Mouse (Mus musculus): ENCODE results near the gene Ankrd52.
A peak's percentile ranks its signal among the peaks of the same experiment; 100 is the strongest.

GRCm38 (mm10) chr10:128408591-128409535 is 31.9 kb downstream of the Ankrd52 start:
- TF ChIP-seq HCFC1 (IDR thresholded peaks at IDR 0.05; ENCODE audit: low read depth, low read length) (no peak), POLR2A (IDR thresholded peaks at IDR 0.05; ENCODE audit: low read depth, low read length) (peak; percentile 53), CTCF (conservative IDR thresholded peaks at IDR 0.05 in 1 of 2, IDR thresholded peaks at IDR 0.05 in 1 of 2; ENCODE audit: low read depth in 2 of 2, low read length in 2 of 2) (no peak), RCOR1 (conservative IDR thresholded peaks at IDR 0.05; ENCODE audit: low read depth, low read length) (no peak), NELFE (IDR thresholded peaks at IDR 0.05; ENCODE audit: low read depth, low read length) (no peak)
